Mouse (Mus musculus): ENCODE results near the gene Rasal2. TPM values are rescaled to one million over a fixed set of nuclear protein-coding genes. Genes with fewer than 3 reads are reported as not detected.

Gene Rasal2
- polyA plus RNA-seq, 1 experiment: 39.9 TPM

DNA sequence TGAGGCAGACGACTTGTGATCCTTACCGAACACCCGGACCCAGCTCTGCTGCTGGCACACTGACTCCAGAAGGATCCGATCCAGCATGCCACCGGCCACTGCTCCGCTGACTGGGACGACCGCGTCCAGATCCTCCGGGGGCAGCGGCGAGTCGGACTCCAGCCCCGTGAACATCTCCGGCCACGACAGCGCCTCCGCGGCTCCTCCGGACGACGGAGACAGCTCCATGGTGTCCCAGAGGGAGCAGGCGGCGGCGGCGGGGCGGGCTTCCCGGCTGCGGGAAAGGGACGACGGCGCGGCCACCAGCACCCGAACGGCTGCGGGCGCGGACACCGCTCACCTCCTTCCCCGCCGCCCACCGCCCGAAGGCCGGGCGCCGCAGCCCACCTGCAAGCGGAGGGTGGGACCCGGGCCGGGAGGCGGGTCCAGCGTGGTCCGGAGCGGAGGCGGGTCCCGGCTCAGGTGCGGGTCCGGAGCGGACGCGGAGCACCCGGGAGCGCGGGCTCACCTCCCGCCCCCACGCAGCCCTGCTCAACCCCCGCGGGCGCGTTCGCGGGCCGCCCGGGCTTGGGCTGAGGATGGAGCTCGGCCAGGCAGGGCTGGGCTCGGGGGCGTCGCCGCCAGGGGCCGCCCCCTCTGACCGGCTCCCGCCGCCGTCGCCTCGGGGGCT is 549 bp downstream of the Rasal2 start:
- TF ChIP-seq CTCF (IDR thresholded peaks at IDR 0.05; ENCODE audit: borderline replicate concordance, extremely low read depth, insufficient read depth, insufficient read length): no peak
- TF ChIP-seq POLR2A (IDR thresholded peaks at IDR 0.05; ENCODE audit: borderline replicate concordance, extremely low read depth, insufficient read depth, insufficient read length, poor library complexity, severe bottlenecking): no peak
- DNase-seq (ENCODE audit: low read depth): peak; percentile 67

DNA sequence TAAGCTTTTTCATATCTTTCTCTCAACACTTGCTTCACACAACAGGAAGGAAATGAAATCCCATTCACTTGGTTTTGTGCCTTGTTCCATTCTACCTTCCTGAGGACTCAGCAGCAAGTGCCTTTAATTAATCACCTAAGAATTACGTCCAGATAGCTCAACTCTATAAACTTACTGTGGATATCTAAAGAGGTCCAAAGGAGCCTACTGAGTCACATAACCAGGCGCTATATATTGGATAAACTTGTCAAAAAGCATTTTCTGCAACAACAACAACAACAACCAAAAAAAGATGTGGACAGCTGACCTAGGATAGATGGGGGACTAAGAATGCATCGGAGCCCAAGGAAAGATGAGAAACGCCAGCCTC is 1.1 kb downstream of the Rasal2 start:
- DNase-seq (ENCODE audit: low read depth): no peak
- TF ChIP-seq CTCF (IDR thresholded peaks at IDR 0.05; ENCODE audit: borderline replicate concordance, extremely low read depth, insufficient read depth, insufficient read length) (no peak), POLR2A (IDR thresholded peaks at IDR 0.05; ENCODE audit: borderline replicate concordance, extremely low read depth, insufficient read depth, insufficient read length, poor library complexity, severe bottlenecking) (no peak)

DNA sequence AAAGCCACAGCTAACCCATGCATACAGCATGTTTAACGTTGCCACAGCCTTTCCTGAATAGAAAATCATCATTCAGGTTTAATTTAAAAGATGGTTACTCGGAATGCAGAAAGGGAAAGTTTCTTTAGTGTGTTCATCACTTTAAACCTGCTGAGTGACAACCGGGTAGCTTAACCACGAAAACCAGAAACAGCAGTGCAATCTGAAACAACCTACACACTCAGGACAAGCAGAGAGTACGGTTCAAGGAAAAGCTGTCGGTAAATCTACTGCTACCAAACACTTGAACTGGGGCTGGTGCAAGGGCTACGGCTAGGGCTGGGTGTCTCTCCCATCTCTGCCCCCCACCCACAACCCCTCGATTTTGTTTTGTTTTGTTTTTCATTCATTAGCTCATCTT is 1.5 kb downstream of the Rasal2 start:
- peak; percentile 28 for DNase-seq (ENCODE audit: low read depth)
- TF ChIP-seq POLR2A (IDR thresholded peaks at IDR 0.05; ENCODE audit: borderline replicate concordance, extremely low read depth, insufficient read depth, insufficient read length, poor library complexity, severe bottlenecking): no peak
- TF ChIP-seq CTCF (IDR thresholded peaks at IDR 0.05; ENCODE audit: borderline replicate concordance, extremely low read depth, insufficient read depth, insufficient read length): no peak

DNA sequence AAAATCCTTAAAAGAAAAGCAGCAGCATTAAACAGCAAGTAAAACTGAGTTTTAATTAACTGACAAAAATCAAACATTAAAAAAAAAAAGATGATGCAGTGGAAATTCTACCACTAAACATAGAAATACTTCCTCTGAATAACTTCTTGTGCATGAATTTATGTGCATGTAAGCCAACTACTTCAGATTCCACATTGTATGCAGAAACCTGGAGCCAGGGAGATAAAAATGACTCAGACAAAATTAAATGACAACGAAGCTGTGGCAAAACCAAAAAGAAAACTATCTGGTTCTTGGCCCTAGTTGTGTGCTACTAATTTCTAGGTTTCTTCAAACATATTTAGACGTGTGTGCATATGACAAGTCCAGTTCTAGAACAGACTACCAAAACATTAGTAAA is 2.7 kb downstream of the Rasal2 start:
- DNase-seq (ENCODE audit: low read depth): no peak
- TF ChIP-seq CTCF (IDR thresholded peaks at IDR 0.05; ENCODE audit: borderline replicate concordance, extremely low read depth, insufficient read depth, insufficient read length): no peak
- no peak for TF ChIP-seq POLR2A (IDR thresholded peaks at IDR 0.05; ENCODE audit: borderline replicate concordance, extremely low read depth, insufficient read depth, insufficient read length, poor library complexity, severe bottlenecking)

DNA sequence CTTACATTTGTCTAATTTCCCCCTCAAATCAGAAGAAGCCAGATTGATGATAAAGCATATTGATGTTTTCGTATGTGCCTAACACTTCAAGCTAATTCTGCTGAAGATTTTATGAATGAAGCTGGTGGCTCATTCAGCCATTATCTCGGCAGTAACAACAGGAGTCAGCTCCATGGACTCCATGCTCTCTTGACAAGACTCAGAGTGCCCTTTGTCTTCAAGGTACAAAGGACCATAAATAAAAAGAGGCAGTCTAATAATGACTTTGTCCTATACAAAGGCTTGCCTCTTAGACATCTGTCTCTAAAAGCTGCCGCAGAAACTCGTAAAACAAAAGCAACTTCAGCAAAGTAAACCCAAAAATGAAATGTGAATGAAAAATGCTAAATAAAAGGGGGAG is 24.4 kb downstream of the Rasal2 start:
- peak; percentile 39 for DNase-seq (ENCODE audit: low read depth)
- TF ChIP-seq POLR2A (IDR thresholded peaks at IDR 0.05; ENCODE audit: borderline replicate concordance, extremely low read depth, insufficient read depth, insufficient read length, poor library complexity, severe bottlenecking) (no peak), CTCF (IDR thresholded peaks at IDR 0.05; ENCODE audit: borderline replicate concordance, extremely low read depth, insufficient read depth, insufficient read length) (no peak)

DNA sequence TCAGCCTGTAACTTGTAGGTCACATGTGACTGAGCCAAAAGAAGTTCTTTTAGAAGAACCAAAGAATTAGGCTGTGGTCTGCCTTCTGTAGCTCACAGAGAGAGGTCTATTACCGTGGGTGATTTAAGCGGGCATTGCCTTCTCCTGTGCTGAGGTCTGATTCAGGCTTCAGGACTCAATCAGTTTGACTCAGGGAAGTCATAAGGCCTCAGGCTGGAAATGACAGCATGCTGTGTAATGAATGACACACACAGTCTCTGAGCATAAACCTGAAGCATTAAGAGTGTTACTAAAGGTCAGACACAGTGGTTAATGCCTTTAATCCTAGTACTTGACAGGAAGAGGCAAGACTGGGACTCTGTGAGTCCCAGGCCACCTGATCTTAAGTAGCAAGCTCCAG is 31.7 kb downstream of the Rasal2 start:
- peak; percentile 4 for DNase-seq (ENCODE audit: low read depth)
- no peak for TF ChIP-seq CTCF (IDR thresholded peaks at IDR 0.05; ENCODE audit: borderline replicate concordance, extremely low read depth, insufficient read depth, insufficient read length)
- no peak for TF ChIP-seq POLR2A (IDR thresholded peaks at IDR 0.05; ENCODE audit: borderline replicate concordance, extremely low read depth, insufficient read depth, insufficient read length, poor library complexity, severe bottlenecking)

DNA sequence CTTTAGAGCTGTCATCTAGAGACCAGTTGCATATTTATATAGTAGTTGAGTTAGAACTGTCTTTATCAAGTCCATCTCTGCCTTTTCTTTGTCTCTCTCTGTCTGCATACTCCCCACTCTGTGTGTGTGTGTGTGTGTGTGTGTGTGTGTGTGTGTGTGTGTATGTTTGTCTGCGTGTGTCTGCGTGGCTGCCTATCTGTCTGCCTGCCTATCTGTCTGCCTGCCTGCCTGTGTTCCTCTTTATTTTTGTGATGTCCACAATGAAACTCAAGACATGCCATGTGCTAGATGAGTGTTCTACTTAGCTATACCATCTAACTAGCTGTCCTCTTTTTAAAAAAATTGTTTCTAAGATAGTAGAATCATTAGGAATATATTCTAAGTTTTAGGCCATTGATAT is 42.0 kb downstream of the Rasal2 start:
- no peak for DNase-seq (ENCODE audit: low read depth)

DNA sequence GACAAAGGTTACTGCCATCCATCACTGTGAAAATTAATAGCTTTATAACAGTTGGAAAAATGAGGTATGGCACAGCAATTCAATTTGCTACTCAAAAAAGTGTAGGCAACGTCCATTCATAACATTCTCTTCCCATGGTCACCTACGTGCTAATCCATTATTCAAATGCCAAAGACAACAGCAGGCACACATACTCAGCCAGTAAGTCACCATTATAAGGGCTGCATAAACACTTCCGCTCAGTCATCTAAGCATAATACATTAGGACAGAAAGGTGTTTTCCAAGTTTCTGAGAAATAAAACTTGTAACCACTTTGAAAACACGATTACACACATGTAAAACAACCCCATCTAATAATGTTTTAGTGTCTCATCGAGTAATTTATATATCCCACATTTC is 44.1 kb downstream of the Rasal2 start:
- peak; percentile 14 for DNase-seq (ENCODE audit: low read depth)
- no peak for TF ChIP-seq POLR2A (IDR thresholded peaks at IDR 0.05; ENCODE audit: borderline replicate concordance, extremely low read depth, insufficient read depth, insufficient read length, poor library complexity, severe bottlenecking)
- no peak for TF ChIP-seq CTCF (IDR thresholded peaks at IDR 0.05; ENCODE audit: borderline replicate concordance, extremely low read depth, insufficient read depth, insufficient read length)

More for the DNA sequence above, 42.0 kb downstream of the Rasal2 start:
- TF ChIP-seq CTCF (IDR thresholded peaks at IDR 0.05; ENCODE audit: borderline replicate concordance, extremely low read depth, insufficient read depth, insufficient read length): no peak
- TF ChIP-seq POLR2A (IDR thresholded peaks at IDR 0.05; ENCODE audit: borderline replicate concordance, extremely low read depth, insufficient read depth, insufficient read length, poor library complexity, severe bottlenecking): no peak

DNA sequence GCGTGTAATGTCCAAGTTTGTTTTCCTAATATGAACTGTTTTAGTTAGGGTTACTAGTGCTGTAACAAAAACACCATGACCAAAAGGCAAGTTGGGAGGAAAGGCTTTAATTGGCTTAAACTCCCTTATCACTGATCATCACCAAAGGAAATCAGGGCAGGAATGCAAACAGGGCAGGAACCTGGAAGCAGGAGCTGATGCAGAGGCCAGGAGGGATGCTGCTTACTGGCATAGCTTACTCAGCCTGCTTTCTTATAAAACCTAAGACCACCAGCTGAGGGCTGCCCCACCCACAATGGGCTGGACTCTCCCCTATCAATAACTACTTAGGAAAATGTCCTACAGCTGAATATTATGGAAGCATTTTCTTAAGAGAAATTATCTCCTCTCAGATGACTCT is 65.7 kb downstream of the Rasal2 start:
- DNase-seq (ENCODE audit: low read depth): no peak
- TF ChIP-seq POLR2A (IDR thresholded peaks at IDR 0.05; ENCODE audit: borderline replicate concordance, extremely low read depth, insufficient read depth, insufficient read length, poor library complexity, severe bottlenecking) (no peak), CTCF (IDR thresholded peaks at IDR 0.05; ENCODE audit: borderline replicate concordance, extremely low read depth, insufficient read depth, insufficient read length) (no peak)

DNA sequence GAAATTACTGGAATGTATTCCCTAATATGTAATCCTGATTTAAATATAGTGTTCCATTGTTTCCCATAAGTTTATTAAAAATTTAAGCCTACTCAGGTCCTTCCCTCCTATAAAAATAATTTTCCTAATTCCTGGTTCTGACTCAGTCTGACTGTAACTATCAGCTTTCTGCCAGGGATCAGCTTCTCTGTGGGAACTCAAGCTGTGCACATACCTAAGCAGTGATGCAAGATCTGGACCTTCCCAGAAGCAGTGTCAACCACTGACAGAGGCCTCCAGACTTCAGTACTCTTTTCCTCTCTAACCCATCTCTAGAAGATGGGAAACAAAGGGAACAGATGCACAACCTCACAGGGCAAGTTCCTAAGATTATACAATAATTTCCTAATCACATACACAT is 68.9 kb downstream of the Rasal2 start:
- peak; percentile 23 for DNase-seq (ENCODE audit: low read depth)
- TF ChIP-seq CTCF (IDR thresholded peaks at IDR 0.05; ENCODE audit: borderline replicate concordance, extremely low read depth, insufficient read depth, insufficient read length): no peak
- TF ChIP-seq POLR2A (IDR thresholded peaks at IDR 0.05; ENCODE audit: borderline replicate concordance, extremely low read depth, insufficient read depth, insufficient read length, poor library complexity, severe bottlenecking): no peak

DNA sequence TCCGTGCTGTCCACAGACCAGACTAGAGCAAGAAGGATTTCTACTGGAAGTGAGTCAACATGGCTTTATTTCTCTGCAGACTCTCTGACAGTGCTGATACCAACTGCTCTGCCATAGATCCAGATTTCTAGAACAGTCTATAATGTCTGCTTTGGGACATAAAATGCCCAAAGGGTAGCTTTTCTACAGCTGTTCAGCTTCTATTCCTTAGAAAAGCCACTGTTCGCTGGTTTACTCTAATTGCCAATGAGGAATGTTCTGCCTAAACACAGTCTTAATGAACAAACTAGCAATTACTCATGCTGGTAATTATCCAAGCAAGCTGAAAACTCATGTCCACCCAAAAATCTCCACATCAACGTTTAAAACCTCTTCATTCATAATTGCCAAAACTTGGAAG is 77.6 kb downstream of the Rasal2 start:
- TF ChIP-seq CTCF (IDR thresholded peaks at IDR 0.05; ENCODE audit: borderline replicate concordance, extremely low read depth, insufficient read depth, insufficient read length) (no peak), POLR2A (IDR thresholded peaks at IDR 0.05; ENCODE audit: borderline replicate concordance, extremely low read depth, insufficient read depth, insufficient read length, poor library complexity, severe bottlenecking) (no peak)
- peak; percentile 85 for DNase-seq (ENCODE audit: low read depth)

DNA sequence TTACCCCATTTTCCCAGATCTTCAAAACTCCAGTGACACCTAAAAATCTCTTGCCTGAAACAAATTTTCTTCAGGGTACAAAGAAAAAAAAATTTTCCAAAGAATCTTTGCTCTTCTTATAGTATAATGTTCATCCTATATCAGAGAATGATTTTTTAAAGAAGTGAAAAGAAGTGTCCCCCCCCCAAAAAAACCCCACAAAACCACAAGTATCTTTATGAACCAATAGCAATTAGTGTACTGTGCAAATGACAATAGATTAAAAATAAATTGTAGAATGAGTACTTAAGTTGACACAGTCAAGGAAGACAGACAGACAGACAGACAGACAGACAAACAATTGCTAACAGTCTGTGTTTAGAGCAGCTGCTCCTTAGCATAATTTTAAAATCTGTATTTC is 84.3 kb downstream of the Rasal2 start:
- no peak for DNase-seq (ENCODE audit: low read depth)
- TF ChIP-seq CTCF (IDR thresholded peaks at IDR 0.05; ENCODE audit: borderline replicate concordance, extremely low read depth, insufficient read depth, insufficient read length): no peak
- TF ChIP-seq POLR2A (IDR thresholded peaks at IDR 0.05; ENCODE audit: borderline replicate concordance, extremely low read depth, insufficient read depth, insufficient read length, poor library complexity, severe bottlenecking): no peak
